Mouse (Mus musculus): ENCODE measurements around the gene Epb41. TPM values are rescaled to one million over a fixed set of nuclear protein-coding genes. Genes with fewer than 3 reads are reported as not detected.

Gene Epb41
- polyA plus RNA-seq (2012; rRNA removed), result 72.0 and 77.9 TPM in 2 replicates

DNA sequence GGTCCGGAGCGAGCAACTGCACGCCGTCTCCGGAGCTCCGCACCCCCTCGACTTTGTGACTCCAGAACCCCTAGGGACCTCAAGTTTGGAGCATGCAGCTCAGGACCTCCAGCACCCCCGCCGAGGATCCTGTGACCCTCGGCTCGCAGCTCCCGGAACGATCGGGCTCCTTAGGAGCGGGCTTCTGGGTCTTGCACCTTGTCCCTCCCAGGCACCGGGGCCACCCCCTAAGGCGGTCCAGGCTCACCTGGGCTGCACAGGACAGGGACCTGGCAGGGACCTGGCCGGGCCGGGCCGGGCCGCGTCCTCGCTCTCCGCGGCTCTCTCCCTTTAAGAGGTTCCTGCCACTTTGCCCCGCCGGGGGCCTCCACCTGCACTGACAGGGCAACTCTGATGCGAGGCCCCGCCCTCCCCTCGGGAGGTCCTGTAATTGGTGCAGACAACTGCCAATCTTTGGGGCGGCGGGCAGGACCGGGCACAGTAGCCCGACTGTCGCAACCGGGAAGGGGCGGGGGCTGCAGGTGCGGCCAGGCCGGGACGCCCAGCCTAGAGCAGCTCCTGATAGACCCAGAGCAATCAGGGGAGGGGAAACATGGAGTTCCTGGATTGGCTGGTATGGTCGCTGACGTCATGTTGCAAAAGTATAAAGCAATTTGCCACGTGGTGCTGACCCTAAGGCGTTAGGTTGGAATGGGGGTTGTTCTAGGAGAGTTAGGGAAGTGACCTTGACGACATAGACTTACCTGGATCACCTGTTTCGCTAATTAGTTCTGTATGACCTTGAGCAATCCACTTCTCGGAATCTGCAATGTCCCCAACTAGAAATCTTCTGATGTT is at the start of gene Epb41:
Gene Epb41 (minus strand): TSS at position 389 of the 837 bp plus-strand sequence.

GRCm38 (mm10) chr4:132074077-132074932 is 816 bp downstream of the Epb41 start, which contains the start of gene Gm10300:
TSS of gene Gm10300 (plus strand) at chr4:132074697.

DNA sequence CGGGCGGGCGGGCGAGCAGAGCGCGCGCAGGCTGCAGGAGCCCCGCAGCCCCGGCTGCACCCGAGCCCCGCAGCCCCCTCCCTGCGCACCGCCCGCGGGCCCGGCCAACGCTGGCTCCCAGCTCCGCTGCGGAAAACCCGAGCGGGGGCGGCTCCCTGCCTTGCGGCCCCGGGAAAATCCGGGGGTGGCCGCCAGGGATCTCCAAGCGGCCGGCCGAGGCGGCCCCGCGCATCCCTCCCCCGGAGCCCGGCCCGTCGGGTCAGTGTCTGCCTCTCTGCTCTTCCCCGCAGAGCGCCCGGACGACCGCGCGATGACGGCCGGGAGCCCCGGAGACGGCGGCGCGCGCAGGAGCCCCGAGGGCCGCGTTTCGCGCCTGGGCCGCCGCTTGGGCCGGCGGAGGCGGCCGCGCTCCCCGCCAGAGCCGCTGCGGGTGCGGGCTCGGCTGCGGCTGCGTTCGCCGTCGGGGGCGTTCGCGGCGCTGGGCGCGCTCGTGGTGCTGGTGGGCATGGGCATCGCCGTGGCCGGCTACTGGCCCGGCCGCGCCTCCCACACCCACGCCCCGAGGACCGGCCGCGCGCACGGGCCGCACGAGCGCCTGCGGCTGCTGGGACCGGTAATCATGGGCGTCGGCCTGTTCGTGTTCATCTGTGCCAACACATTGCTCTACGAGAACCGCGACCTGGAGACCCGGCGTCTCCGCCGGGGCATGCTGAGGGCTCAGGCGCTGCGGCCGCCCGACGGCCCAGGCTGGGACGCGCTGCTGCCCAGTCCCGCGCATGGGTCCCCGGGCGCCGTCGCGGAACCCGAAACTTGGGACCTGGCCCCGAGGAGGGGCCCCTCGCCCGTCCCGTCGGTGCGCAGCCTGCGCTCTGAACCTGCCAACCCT is 153.4 kb downstream of the Epb41 start, which contains the start of gene Tmem200b:
Gene Tmem200b (plus strand): TSS at position 311 of the 886 bp plus-strand sequence.

Other genes starting within 250 kb of the Epb41 start
- gene Ptpru, start 237.0 kb downstream of the Epb41 start, polyA plus RNA-seq (2012; rRNA removed), result 1.8 and 3.4 TPM in 2 replicates
- gene Mecr, start 231.9 kb downstream of the Epb41 start, polyA plus RNA-seq (2012; rRNA removed), result 30.4 and 33.8 TPM in 2 replicates
- 29.3 and 37.0 TPM in 2 replicates for gene Srsf4, start 201.7 kb downstream of the Epb41 start, polyA plus RNA-seq (2012; rRNA removed)
- 0.74 and 0.93 TPM in 2 replicates for gene Tmem200b, start 153.6 kb downstream of the Epb41 start, polyA plus RNA-seq (2012; rRNA removed)
- gene Gm10300, start 624 bp downstream of the Epb41 start, polyA plus RNA-seq (2012; rRNA removed), result 0.07 TPM in 2 replicates
- gene Oprd1, start 69.2 kb upstream of the Epb41 start, polyA plus RNA-seq (2012; rRNA removed), result 0.01 and 0.02 TPM in 2 replicates
- gene Ythdf2, start 137.0 kb upstream of the Epb41 start, polyA plus RNA-seq (2012; rRNA removed), result 7.1 and 7.3 TPM in 2 replicates
- gene Gmeb1, start 186.3 kb upstream of the Epb41 start, polyA plus RNA-seq (2012; rRNA removed), result 6.7 and 7.5 TPM in 2 replicates
- 12.4 and 15.0 TPM in 2 replicates for gene Taf12, start 199.1 kb upstream of the Epb41 start, polyA plus RNA-seq (2012; rRNA removed)
- 0.22 and 0.36 TPM in 2 replicates for gene Rab42, start 228.1 kb upstream of the Epb41 start, polyA plus RNA-seq (2012; rRNA removed)